Mouse (Mus musculus) lung, embryonic 16.5 days (tissue): ENCODE measurements at regions not wholly inside any gene's neighbourhood (a gene's known extent, or its start where the extent isn't known, plus 50 kb on each side); places are given as distances from the start of the nearest gene placed in this dataset.

ENCODE experiments used
- ATAC-seq: fragments of 200-750 bp; cut with Nextera tagmentation; 2 replicates; pipeline ENCODE4 v1.8.0; 2017; ENCODE audit warnings: low read depth, mild to moderate bottlenecking, moderate library complexity
- H3K27ac ChIP-seq: fragments of 300-500 bp; sonication (generic); 2 replicates; pipeline ENCODE4 v1.5.1; 2014; ENCODE audit warnings: mild to moderate bottlenecking, control low read depth, low read length
- H3K27me3 ChIP-seq: fragments of 300-500 bp; sonication (generic); 2 replicates; pipeline ENCODE4 v1.6.1; 2014; ENCODE audit warnings: low read depth, low read length, mixed read lengths; ENCODE audit not compliant: control insufficient read depth, insufficient read depth
- H3K36me3 ChIP-seq: fragments of 300-500 bp; sonication (generic); 2 replicates; pipeline ENCODE4 v1.6.1; 2014; ENCODE audit warnings: low read length; ENCODE audit not compliant: control insufficient read depth, insufficient read depth
- H3K4me1 ChIP-seq: fragments of 300-500 bp; sonication (generic); replicated peaks from 2 replicates; pipeline ENCODE4 v1.6.1; 2014; ENCODE audit warnings: low read length, mixed read lengths; ENCODE audit not compliant: control insufficient read depth, insufficient read depth
- H3K4me2 ChIP-seq: fragments of 300-500 bp; sonication (generic); 2 replicates; pipeline ENCODE4 v1.6.1; 2014; ENCODE audit warnings: low read depth, low read length, control low read depth
- H3K4me3 ChIP-seq: fragments of 300-500 bp; sonication (generic); 2 replicates; pipeline ENCODE4 v1.5.1; 2014; ENCODE audit warnings: mild to moderate bottlenecking, low read length, control low read depth
- H3K9ac ChIP-seq: fragments of 300-500 bp; sonication (generic); 2 replicates; pipeline ENCODE4 v1.6.1; 2014; ENCODE audit warnings: low read length, control low read depth
- H3K9me3 ChIP-seq: fragments of 300-500 bp; sonication (generic); 2 replicates; pipeline ENCODE4 v1.6.1; 2016; ENCODE audit warnings: low read length; ENCODE audit not compliant: control insufficient read depth
- WGBS: fragments of 180-500 bp; shearing (Covaris S2); extraction: QIAGEN DNeasy Blood & Tissue Kit; methylation state at CpG from one replicate; pipeline ENCODE4 v1.1.7; 2014; 5-methylcytosine and 5-hydroxymethylcytosine counted together

GRCm38 (mm10) chr13:46091109-46091508, 126.3 kb upstream of the Atxn1 start:
- ATAC-seq, result no peak
- Histone ChIP-seq H3K4me1 (no peaks in the 10 kb centered on the region), H3K9me3 (no peaks in the 10 kb centered on the region), H3K4me2 (no peak overlapping the region), H3K9ac (no peak overlapping the region), H3K4me3 (no peak overlapping the region), H3K36me3 (no peaks in the 10 kb centered on the region), H3K27ac (no peak overlapping the region), H3K27me3 (no peaks in the 10 kb centered on the region)
- WGBS, result 63% methylated on average over 5 of the region's 5 CpGs

- no peaks in the 10 kb centered on the region for H3K4me1 ChIP-seq
- no peaks in the 10 kb centered on the region for H3K36me3 ChIP-seq
- WGBS, result 88% methylated on average over 3 of the region's 3 CpGs
- H3K9ac ChIP-seq, result no peak overlapping the region
- H3K9me3 ChIP-seq, result no peaks in the 10 kb centered on the region
- no peaks in the 10 kb centered on the region for H3K27me3 ChIP-seq
- H3K27ac ChIP-seq, result no peak overlapping the region
- no peak overlapping the region for H3K4me2 ChIP-seq
- H3K4me3 ChIP-seq, result no peak overlapping the region
- ATAC-seq, result no peak
Measured at GRCm38 (mm10) chr13:46088237-46088636, 123.4 kb upstream of the Atxn1 start.

- WGBS, result 88% methylated on average over 4 of the region's 4 CpGs
- Histone ChIP-seq H3K36me3 (no peaks in the 10 kb centered on the region), H3K4me1 (no peaks in the 10 kb centered on the region), H3K4me2 (no peak overlapping the region), H3K9me3 (no peaks in the 10 kb centered on the region), H3K9ac (no peak overlapping the region), H3K27me3 (no peaks in the 10 kb centered on the region), H3K4me3 (no peak overlapping the region), H3K27ac (no peak overlapping the region)
- no peak for ATAC-seq
Measured at GRCm38 (mm10) chr13:46087663-46088062, 122.9 kb upstream of the Atxn1 start.

GRCm38 (mm10) chr13:46076879-46077278, 112.1 kb upstream of the Atxn1 start:
- Histone ChIP-seq H3K4me3 (no peak overlapping the region), H3K27ac (no peak overlapping the region), H3K9me3 (no peaks in the 10 kb centered on the region), H3K4me2 (no peak overlapping the region), H3K9ac (no peak overlapping the region), H3K36me3 (no peaks in the 10 kb centered on the region), H3K4me1 (no peaks in the 10 kb centered on the region), H3K27me3 (no peaks in the 10 kb centered on the region)
- WGBS, result 78% methylated on average over 6 of the region's 6 CpGs
- no peak for ATAC-seq

- no peaks in the 10 kb centered on the region for H3K27me3 ChIP-seq
- no peak overlapping the region for H3K9ac ChIP-seq
- no peak overlapping the region for H3K27ac ChIP-seq
- WGBS, result 84% methylated on average over 4 of the region's 4 CpGs
- ATAC-seq, result no peak
- H3K9me3 ChIP-seq, result no peaks in the 10 kb centered on the region
- H3K36me3 ChIP-seq, result no peaks in the 10 kb centered on the region
- no peak overlapping the region for H3K4me2 ChIP-seq
- no peaks in the 10 kb centered on the region for H3K4me1 ChIP-seq
- no peak overlapping the region for H3K4me3 ChIP-seq
Measured at GRCm38 (mm10) chr13:46071670-46072069, 106.9 kb upstream of the Atxn1 start.

- Histone ChIP-seq H3K27ac (no peak overlapping the region), H3K4me2 (no peak overlapping the region), H3K27me3 (no peaks in the 10 kb centered on the region), H3K36me3 (no peaks in the 10 kb centered on the region), H3K9ac (no peak overlapping the region), H3K9me3 (no peaks in the 10 kb centered on the region), H3K4me3 (no peak overlapping the region), H3K4me1 (no peaks in the 10 kb centered on the region)
- WGBS, result 42% methylated on average over 3 of the region's 3 CpGs
- no peak for ATAC-seq
Measured at GRCm38 (mm10) chr13:46069571-46069970, 104.8 kb upstream of the Atxn1 start.

GRCm38 (mm10) chr13:46062758-46063157, 98.0 kb upstream of the Atxn1 start:
- Histone ChIP-seq H3K27me3 (no peaks in the 10 kb centered on the region), H3K9ac (no peak overlapping the region), H3K9me3 (no peaks in the 10 kb centered on the region), H3K27ac (no peak overlapping the region), H3K4me1 (0 out of 2 replicates have a peak, but pooled peaks cover 2% of the 10 kb centered on the region), H3K4me2 (no peak overlapping the region), H3K36me3 (no peaks in the 10 kb centered on the region), H3K4me3 (no peak overlapping the region)
- 85% methylated on average over 7 of the region's 7 CpGs for WGBS
- no peak for ATAC-seq

GRCm38 (mm10) chr13:46059870-46060269, 95.1 kb upstream of the Atxn1 start:
- H3K4me1 ChIP-seq, result 0 out of 2 replicates have a peak, but pooled peaks cover 2% of the 10 kb centered on the region
- H3K4me3 ChIP-seq, result no peak overlapping the region
- WGBS, result 87% methylated on average over 14 of the region's 14 CpGs
- no peak for ATAC-seq
- no peak overlapping the region for H3K9ac ChIP-seq
- H3K36me3 ChIP-seq, result no peaks in the 10 kb centered on the region
- no peaks in the 10 kb centered on the region for H3K9me3 ChIP-seq
- H3K27me3 ChIP-seq, result no peaks in the 10 kb centered on the region
- H3K4me2 ChIP-seq, result no peak overlapping the region
- H3K27ac ChIP-seq, result no peak overlapping the region

GRCm38 (mm10) chr13:46058862-46059261, 94.1 kb upstream of the Atxn1 start:
- Histone ChIP-seq H3K36me3 (no peaks in the 10 kb centered on the region), H3K4me3 (no peak overlapping the region), H3K4me1 (0 out of 2 replicates have a peak, but pooled peaks cover 2% of the 10 kb centered on the region), H3K4me2 (no peak overlapping the region), H3K27ac (no peak overlapping the region), H3K9ac (no peak overlapping the region), H3K27me3 (no peaks in the 10 kb centered on the region), H3K9me3 (no peaks in the 10 kb centered on the region)
- no peak for ATAC-seq
- WGBS, result 33% methylated on average over 7 of the region's 7 CpGs

GRCm38 (mm10) chr13:46058341-46058740, 93.5 kb upstream of the Atxn1 start:
- no peak for ATAC-seq
- Histone ChIP-seq H3K4me1 (0 out of 2 replicates have a peak, but pooled peaks cover 2% of the 10 kb centered on the region), H3K4me2 (no peak overlapping the region), H3K4me3 (no peak overlapping the region), H3K9me3 (no peaks in the 10 kb centered on the region), H3K27ac (no peak overlapping the region), H3K9ac (no peak overlapping the region), H3K27me3 (no peaks in the 10 kb centered on the region), H3K36me3 (no peaks in the 10 kb centered on the region)
- 64% methylated on average over 3 of the region's 3 CpGs for WGBS
